Mouse (Mus musculus) heart, adult 18-20 months (tissue): Measurements from ENCODE around the gene Fgd6. TPM values are rescaled to one million over a fixed set of nuclear protein-coding genes. Genes with fewer than 3 reads are reported as not detected.

Experiments used
- DNase-seq, 2 experiments: peaks; one replicate each; pipeline ENCODE4 v3.0.0; 2021 to 2022; ENCODE audit warnings: mixed read lengths in 1 of 2
- total RNA-seq, 2 experiments: library from RNA; stranded (reverse); gene quantifications; 2 replicates each; pipeline ENCODE4 v1.2.3; 2021

Gene Fgd6
- total RNA-seq, 2 experiments from 2014 or later: 5.1 to 5.6 TPM

DNA sequence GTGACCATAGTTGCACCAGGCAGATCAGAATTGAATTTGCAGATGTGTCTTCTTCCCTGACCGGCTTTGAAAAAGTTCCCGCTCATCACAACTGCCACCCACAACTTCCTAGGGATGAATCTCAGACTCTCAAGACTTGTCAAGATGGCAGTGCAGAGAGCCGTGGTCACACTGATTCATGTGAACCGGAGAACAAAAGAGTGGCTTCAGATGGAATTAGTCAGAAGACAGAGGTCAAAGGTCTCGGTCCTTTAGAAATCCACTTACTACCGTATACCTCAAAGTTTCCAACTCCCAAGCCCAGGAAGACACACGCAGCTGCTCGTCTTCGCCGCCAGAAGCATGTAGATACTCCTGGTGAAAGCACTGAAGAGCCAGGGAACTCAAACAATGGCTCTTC lies 8.1 kb downstream of the Fgd6 start:
- no peak for DNase-seq

DNA sequence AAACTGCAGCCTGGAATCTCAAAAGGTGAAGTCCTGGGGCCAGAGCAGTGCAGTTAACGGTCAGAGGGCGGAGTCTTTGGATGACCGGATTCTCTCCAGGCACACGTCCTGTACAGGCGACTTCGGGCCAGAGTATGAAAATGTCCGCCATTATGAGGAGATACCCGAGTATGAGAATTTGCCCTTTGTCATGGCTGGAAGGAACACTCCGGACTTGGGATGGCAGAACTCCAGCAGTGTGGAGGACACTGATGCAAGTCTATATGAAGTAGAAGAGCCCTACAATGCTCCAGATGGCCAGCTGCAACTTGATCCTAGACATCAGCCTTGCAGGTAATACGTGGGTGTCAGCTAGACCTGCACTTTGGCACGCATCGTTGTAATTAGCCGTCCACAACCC lies 9.5 kb downstream of the Fgd6 start:
- DNase-seq: no peak

DNA sequence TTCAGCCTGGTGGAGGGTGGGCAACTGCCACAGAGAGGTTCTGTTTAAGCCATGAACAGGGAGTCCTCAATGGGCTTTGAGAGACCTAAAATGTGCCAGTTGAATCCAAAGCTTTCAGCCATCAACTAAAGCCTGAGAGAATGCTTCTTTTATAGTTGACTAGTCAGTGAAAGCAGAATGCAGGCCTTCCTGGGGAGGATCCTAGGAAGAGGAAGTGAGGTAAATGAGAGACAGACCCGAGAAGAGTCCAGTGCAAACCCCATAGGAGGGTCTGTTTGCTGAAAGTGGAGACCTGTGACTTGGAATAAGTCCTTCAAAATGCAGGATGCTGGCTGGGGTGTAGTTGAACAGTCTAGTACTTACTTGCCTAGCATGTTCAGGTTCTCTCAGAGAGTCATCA lies 11.2 kb downstream of the Fgd6 start:
- DNase-seq: no peak

DNA sequence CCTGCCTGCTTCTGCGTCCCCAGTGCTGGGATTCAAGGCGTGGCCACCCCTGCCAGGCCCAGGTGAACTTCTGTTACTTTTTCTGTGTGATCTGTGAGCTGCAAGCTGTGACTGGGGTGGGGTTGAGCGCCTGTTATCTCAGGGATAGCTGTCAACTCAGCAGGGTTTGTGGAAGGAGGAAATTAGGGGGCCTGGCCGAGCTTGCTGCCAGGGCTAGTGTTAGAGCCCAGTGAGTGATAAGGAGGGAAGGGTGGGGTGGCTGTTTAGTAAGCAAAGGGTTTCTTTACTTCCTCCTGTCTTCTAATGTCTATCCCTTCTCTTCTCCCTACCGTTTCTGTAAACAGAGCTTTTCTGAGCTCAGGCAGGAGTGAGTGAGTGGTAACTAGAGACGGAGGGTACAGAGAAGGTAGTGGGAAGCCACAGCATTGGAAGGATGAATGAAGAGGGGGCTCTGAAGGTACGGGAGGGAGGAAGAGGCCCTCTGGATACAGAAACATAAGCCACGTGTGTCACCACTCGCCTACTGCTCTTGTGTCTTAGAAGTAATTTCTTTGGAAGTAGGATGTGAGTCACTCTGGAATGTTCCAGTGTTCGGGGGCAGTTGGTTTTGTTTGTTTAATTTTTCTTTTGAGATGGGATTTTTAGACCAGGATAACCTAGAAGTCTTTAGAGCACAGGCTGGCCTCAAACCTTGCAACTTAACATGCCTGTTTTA lies 12.2 kb downstream of the Fgd6 start:
- DNase-seq: peak in 1 of 2 experiments; percentile 25

DNA sequence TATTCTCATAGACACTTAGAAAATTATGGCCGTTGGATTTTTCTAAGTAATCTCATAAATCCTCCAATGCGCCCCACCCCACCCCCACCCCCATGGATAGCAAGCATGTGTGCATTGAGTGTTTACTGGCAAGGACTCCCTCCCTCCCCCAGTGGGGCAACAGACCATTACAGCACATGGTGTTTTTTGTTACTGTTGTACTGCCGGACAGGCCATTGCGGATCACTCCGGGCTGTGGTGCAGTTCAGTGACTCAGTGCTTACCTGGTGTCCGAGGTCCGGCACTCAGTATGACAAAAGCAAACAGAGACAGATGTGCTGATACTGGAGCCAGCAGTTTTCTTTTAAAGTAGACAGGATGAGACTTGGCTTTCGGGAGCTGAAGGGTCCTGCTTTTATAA lies 13.3 kb downstream of the Fgd6 start:
- no peak for DNase-seq

GRCm38 (mm10) chr10:94050736-94051135 lies 14.9 kb downstream of the Fgd6 start:
- DNase-seq: no peak

GRCm38 (mm10) chr10:94056487-94056886 lies 20.7 kb downstream of the Fgd6 start:
- no peak for DNase-seq

DNA sequence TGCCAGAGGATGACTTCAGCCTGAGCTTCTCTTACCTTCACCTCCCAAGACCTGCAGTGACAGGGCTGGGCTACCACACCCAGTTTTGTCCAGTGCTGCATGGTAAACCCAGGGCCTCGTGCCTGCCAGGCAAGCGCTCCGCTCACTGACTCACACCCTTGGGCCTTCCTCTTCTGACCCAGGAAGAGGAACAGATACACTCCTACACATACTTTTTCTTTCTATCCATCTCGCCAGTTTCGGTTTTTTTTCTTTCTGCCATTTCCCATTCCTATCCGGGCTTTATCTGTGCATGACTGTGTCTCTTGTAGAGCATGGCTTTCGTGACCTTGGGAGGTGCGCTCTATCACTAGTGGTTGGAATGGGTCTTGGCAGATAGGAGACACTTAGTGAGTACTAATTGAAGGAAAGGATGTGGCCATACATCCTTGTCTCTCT lies 23.8 kb downstream of the Fgd6 start:
- peak in 1 of 2 experiments; percentile 27 for DNase-seq

GRCm38 (mm10) chr10:94060190-94060589 lies 24.4 kb downstream of the Fgd6 start:
- DNase-seq: peak; percentile 25 to 51

DNA sequence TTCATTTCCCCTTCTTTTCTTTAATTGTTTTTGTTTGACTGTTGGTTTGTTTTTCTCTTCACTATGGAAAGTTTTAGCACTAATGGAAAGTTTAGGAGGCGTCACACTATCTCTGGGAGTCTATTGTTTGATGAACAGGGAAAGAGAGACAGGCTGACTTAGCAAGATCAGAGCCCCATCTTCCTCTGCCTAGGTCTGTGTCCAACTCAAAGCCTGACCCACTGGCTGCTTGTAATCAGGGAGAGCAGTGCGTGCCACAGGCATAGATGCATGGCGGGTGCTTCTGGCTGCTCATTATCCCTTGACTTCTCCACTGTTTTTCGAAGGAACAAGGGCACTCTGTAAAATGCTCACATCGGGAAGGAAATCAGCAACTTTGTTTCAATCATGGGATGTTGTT lies 26.6 kb downstream of the Fgd6 start:
- DNase-seq: no peak

DNA sequence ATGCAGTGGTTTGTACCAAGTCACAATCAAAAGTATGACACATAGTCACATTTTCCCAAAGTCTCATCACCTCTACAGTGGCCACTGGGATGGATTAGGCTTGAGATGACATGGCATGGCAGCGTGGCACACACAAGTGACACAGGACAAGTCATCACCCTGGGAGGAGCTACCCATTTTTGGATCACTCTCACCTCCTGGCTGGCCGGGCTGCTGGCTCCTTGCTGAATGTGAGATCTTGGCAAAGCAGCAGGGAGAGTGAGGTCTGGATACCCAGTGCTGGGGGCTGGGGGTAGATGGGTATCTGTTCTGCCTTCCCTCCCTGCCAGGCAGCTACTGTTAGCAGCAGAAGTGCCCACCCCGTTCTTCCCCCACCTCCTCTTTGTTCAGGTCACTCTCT lies 31.1 kb downstream of the Fgd6 start:
- DNase-seq: peak; percentile 40 to 46

DNA sequence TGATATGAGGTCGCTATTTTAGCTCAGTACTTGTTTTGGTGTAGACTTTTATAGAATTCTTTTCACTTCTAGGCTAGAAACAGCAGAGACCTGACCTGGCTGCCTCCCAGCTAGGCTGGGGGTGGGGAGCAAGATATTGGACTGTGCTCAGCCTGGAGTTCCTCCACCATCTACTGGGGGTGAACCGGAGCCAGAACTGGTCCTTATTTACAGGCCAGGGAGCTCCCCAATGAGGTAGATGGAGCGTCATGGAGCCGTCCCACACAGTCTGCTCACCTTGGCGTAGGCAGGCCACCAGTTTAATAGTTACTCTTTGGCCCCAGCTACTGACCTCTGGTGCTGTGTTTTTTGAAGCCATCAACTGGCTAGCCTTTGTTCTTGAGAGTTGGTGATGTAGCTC lies 32.9 kb downstream of the Fgd6 start:
- DNase-seq: peak; percentile 60 to 68

- DNase-seq: no peak
These were observed 35.8 kb downstream of the Fgd6 start for GRCm38 (mm10) chr10:94071641-94072040.

GRCm38 (mm10) chr10:94072261-94072915 lies 36.6 kb downstream of the Fgd6 start:
- peak; percentile 59 to 68 for DNase-seq

GRCm38 (mm10) chr10:94072916-94073465 lies 37.2 kb downstream of the Fgd6 start:
- no peak for DNase-seq

DNA sequence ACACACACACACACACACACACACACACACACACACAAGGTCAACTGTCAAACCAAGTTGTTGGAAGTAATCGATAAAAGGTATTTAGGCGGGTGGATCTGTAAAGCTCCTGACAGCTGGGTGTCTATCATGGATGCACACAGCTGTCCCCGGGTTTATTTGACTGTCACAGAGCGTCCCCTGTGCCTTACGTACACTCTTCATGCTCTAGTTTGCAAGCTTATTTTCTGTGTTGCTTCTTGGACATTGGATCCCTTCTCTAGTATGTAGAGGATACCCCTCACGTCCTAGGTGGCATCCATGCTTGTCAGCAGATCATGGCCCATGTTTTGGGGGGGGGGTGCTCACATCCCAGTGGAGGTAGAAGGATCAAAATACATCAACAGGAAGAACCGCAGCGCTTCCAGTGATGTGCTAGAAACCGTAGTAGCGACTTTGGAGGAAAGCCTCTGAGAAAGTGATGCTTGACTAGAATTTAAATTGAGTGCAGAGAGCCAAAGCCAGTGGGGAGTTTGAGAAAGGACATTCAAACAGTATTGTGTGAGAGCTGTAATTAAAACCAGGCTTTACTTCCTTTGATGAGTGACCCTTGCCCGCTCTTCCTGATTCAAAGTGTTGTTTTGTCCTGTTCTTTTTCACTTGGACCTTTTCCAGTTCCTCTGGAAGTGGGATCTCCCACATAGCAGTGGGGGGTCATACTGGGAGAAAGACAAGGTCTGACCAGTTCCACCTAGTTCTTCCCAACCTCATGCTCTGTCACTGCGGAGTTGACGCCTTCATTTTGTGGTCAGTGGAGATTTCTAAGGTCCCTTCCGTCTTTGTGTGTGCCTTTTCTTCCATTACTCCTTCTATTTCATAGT lies 41.4 kb downstream of the Fgd6 start:
- DNase-seq: no peak

DNA sequence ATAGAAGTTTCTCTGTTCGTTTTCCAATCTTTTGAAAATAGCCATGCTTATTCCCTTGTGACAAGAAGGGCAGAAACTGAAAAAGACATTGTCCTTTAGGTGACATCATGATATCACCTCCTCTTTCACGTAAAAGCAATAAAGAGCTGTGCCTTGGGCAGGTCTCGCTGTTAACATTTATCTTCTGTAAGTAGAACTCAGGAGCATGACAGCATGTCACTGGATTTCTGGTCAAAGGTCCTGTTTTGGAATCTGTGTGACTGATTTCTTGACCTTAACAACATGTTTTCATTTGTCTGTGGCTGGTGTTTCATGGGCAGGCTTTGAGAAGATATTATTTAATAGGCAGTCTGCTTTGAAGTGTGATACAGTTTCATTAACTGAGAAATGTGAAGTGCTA lies 44.9 kb downstream of the Fgd6 start:
- DNase-seq: no peak

GRCm38 (mm10) chr10:94082040-94082734 lies 46.4 kb downstream of the Fgd6 start:
- DNase-seq: no peak

DNA sequence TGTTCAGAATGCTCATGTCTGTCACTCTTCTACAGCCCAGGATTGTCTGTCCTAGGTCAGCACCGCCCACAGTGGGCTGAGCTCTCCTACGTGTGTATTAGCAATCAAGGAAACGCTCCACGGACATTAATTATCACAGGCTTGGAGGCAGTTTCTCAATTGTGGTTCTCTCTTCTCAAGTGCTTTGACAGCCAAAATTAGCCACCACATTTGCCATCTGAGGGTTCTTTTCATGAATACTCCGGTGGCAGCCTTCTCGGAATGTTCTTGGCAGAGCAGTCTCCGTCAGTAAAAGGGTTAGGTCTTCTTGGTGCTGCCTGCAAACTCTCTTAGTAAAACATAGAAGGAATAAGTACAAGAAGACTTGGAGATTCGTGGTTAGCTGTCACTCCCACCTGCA lies 50.5 kb downstream of the Fgd6 start:
- DNase-seq: no peak

DNA sequence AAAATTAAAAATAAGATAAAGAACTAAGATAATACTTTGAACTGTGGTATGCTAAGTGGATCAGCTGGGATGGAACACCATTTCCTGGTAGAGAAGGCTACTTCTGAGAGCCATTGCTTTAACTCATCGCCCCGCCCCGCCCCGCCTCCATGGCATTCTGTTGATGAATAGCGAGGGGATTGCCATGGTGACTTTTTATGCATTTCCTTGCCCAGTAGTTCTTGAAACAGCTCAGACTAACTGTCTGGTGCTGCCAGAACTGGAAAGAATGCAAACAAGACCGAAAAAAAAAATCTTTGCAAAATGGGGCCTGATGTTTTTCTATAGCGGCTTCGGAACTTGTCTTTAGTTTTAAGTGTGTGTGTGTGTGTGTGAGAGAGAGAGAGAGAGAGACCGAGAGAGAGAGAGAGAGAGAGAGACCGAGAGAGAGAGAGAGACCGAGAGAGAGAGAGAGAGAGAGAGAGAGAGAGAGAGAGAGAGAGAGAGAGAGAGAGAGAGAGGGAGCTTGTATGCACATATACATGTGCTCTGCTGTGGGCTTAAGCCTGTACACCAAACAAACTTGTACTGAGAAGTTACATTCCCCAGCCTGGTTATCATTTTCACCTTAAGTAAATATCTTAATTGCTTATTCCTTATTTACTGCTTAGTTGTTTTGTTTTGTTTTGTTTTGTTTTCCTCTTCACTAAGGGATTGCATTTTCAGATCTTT lies 51.7 kb downstream of the Fgd6 start:
- DNase-seq: no peak

DNA sequence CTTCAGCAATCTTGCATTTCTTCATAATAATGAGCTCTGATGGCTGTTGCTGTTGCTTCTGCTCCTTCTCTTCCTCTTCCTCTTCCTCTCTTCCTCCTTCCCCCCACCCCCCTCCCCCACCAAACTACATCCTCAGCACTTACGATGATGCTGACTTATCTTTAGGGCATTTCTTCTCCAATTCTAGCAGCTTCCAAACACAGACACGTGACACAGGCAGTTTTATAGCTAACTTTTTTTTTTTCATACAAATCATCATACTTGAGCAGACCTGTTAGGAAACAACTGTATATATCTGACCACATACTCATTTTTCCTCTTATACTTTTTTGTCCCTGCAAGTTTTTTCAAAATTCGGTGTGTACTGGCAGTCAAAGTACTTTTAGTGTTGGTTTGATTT lies 54.2 kb downstream of the Fgd6 start:
- DNase-seq: no peak
